Mouse (Mus musculus) hindbrain, embryonic 16.5 days (tissue): Measurements from ENCODE around the gene Rere. TPM values are rescaled to one million over a fixed set of nuclear protein-coding genes. Genes with fewer than 3 reads are reported as not detected.
"Not testable (repeated sequence)": the region's sequence is repeated elsewhere in the genome, so short reads cannot be mapped to it uniquely, and the experiment has no call there.

ENCODE experiments used
- ATAC-seq: fragments of 200-750 bp; cut with Nextera tagmentation; 2 replicates; pipeline ENCODE4 v1.8.0; 2017; ENCODE audit warnings: moderate TSS enrichment, moderate library complexity
- H3K27ac ChIP-seq: fragments of 300-500 bp; sonication (generic); 2 replicates; pipeline ENCODE4 v1.5.1; 2014; ENCODE audit warnings: low read depth, mild to moderate bottlenecking, control low read depth, low read length, moderate library complexity
- H3K27me3 ChIP-seq: fragments of 300-500 bp; sonication (generic); replicated peaks from 2 replicates; pipeline ENCODE4 v1.6.1; 2014; ENCODE audit warnings: low read length; ENCODE audit not compliant: control insufficient read depth, insufficient read depth
- H3K36me3 ChIP-seq: fragments of 300-500 bp; sonication (generic); 2 replicates; pipeline ENCODE4 v1.6.1; 2014; ENCODE audit warnings: mild to moderate bottlenecking, low read length, moderate library complexity, mixed read lengths; ENCODE audit not compliant: control insufficient read depth, insufficient read depth
- H3K4me1 ChIP-seq: fragments of 300-500 bp; sonication (generic); 2 replicates; pipeline ENCODE4 v1.6.1; 2014; ENCODE audit warnings: low read depth, low read length; ENCODE audit not compliant: control insufficient read depth, insufficient read depth
- H3K4me2 ChIP-seq: fragments of 300-500 bp; sonication (generic); 2 replicates; pipeline ENCODE4 v1.6.1; 2014; ENCODE audit warnings: mild to moderate bottlenecking, low read length, control low read depth, moderate library complexity
- H3K4me3 ChIP-seq: fragments of 300-500 bp; sonication (generic); 2 replicates; pipeline ENCODE4 v1.5.1; 2014; ENCODE audit warnings: mild to moderate bottlenecking, low read length, control low read depth, moderate library complexity
- H3K9ac ChIP-seq: fragments of 300-500 bp; sonication (generic); 2 replicates; pipeline ENCODE4 v1.6.1; 2014; ENCODE audit warnings: low read depth, mild to moderate bottlenecking, control low read depth, low read length, moderate library complexity
- H3K9me3 ChIP-seq: fragments of 300-500 bp; sonication (generic); 2 replicates; pipeline ENCODE4 v1.6.1; 2014; ENCODE audit warnings: mild to moderate bottlenecking, low read length, moderate library complexity; ENCODE audit not compliant: control insufficient read depth
- WGBS: fragments of 180-500 bp; shearing (Covaris S2); extraction: QIAGEN DNeasy Blood & Tissue Kit; methylation state at CpG from one replicate; pipeline ENCODE4 v1.1.7; 2014; 5-methylcytosine and 5-hydroxymethylcytosine counted together
- polyA plus RNA-seq: library from polyadenylated mRNA; unstranded; fragments of >200 nt; fragmentation: Nextera tagmentation; extraction: Ambion mirVana; gene quantifications from 2 replicates; pipeline ENCODE4 v1.2.1, GENCODE M21; 2015

The Rere gene
- polyA plus RNA-seq, 1 experiment from 2014 or later = 25.4 TPM

DNA sequence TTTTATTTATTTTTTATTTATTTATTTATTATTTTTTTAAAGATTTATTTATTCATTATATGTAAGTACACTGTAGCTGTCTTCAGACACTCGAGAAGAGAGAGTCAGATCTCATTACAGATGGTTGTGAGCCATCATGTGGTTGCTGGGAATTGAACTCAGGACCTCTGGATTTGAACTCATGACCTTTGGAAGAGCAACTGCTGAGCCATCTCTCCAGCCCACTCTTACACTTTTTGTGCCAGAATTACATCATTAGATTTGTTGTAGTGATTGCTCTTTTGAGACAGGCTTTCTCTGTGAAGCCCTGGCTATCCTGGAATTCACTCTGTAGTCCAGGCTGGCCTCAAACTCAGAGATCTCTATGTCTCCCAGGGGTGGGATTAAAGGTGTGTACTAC, 6.0 kb downstream of the Rere start:
- peaks cover 11% of the 10 kb centered on the region for H3K4me1 ChIP-seq
- not testable (repeated sequence) for H3K36me3 ChIP-seq, H3K4me3 ChIP-seq, H3K27me3 ChIP-seq, H3K9ac ChIP-seq, H3K9me3 ChIP-seq, H3K27ac ChIP-seq, H3K4me2 ChIP-seq, ATAC-seq
- 69% methylated on average over 1 of the region's 1 CpGs for WGBS

DNA sequence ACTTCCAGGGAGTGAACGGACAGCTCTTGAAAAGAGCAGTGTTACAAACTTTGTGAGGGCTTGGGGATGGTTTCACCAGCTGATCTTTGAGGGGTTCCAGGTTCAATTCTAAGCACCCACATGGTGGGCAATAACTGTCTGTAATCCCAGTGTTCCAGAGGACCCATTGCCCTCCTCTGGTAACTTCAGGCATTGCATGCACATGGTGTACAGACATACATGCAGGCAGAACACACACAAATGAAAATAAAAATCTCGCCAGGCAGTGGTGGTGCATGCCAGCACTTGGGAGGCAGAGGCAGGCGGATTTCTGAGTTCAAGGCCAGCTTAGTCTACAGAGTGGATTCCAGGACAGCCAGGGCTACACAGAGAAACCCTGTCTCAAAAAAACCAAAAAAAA, 10.5 kb downstream of the Rere start:
- no peak overlapping the region for H3K4me3 ChIP-seq
- H3K4me2 ChIP-seq = no peak overlapping the region
- WGBS = 98% methylated on average over 3 of the region's 3 CpGs
- 0 out of 2 replicates have a peak, but pooled peaks cover 3% of the 10 kb centered on the region for H3K36me3 ChIP-seq
- no peaks in the 10 kb centered on the region for H3K27me3 ChIP-seq
- H3K27ac ChIP-seq = no peak overlapping the region
- no peak for ATAC-seq
- peaks cover 7% of the 10 kb centered on the region; the same call in 1 of the 2 replicates for H3K4me1 ChIP-seq
- H3K9me3 ChIP-seq = no peaks in the 10 kb centered on the region
- H3K9ac ChIP-seq = no peak overlapping the region

DNA sequence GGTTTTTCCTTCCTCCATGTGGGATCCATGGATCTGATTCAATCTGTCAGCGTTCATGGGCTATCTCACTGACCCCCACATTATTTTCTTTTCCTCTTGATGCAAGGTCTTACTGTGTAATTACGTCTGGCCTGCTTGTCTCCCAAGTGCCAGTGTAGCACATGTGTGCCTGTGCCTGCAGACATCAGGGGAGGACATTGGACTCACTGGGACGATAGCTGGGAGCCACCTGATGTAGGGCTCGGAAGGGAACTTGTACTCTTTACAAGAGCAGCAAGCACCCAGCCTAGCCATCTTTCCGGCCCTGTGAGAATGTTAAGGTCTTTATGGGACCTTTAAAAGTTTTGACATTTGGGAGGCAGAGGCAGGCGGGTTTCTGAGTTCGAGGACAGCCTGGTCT, 13.4 kb downstream of the Rere start:
- no peaks in the 10 kb centered on the region for H3K9me3 ChIP-seq
- H3K27me3 ChIP-seq = no peaks in the 10 kb centered on the region
- H3K9ac ChIP-seq = no peak overlapping the region
- H3K4me1 ChIP-seq = no peaks in the 10 kb centered on the region; the same call in 1 of the 2 replicates
- H3K27ac ChIP-seq = no peak overlapping the region
- ATAC-seq = no peak
- H3K4me3 ChIP-seq = no peak overlapping the region
- 96% methylated on average over 7 of the region's 7 CpGs for WGBS
- H3K4me2 ChIP-seq = no peak overlapping the region
- H3K36me3 ChIP-seq = 0 out of 2 replicates have a peak, but pooled peaks cover 3% of the 10 kb centered on the region

DNA sequence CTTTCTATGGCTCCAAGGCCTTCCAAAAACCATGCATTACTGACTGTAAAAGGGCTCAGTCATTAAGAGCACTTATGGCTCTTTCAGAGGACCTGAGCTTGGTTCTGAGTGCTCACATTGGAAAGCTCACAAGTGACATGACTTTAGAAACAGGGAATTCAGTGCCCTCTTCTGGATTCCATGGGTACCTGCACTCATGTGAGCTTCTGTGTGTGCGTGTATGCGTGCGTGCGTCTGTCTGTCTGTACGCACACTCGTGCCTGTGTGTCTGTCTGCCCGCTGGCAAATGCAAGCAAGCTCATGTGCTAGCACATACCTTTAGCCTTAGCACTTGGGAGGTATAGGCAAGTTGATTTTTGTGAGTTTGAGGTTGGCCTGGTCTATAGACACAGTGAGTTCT, 14.5 kb downstream of the Rere start:
- Histone ChIP-seq H3K4me1 (no peaks in the 10 kb centered on the region; the same call in 1 of the 2 replicates), H3K4me3 (no peak overlapping the region), H3K4me2 (no peak overlapping the region), H3K36me3 (0 out of 2 replicates have a peak, but pooled peaks cover 3% of the 10 kb centered on the region), H3K9me3 (no peaks in the 10 kb centered on the region), H3K9ac (no peak overlapping the region), H3K27ac (no peak overlapping the region), H3K27me3 (no peaks in the 10 kb centered on the region)
- ATAC-seq = no peak
- WGBS = 98% methylated on average over 7 of the region's 7 CpGs

DNA sequence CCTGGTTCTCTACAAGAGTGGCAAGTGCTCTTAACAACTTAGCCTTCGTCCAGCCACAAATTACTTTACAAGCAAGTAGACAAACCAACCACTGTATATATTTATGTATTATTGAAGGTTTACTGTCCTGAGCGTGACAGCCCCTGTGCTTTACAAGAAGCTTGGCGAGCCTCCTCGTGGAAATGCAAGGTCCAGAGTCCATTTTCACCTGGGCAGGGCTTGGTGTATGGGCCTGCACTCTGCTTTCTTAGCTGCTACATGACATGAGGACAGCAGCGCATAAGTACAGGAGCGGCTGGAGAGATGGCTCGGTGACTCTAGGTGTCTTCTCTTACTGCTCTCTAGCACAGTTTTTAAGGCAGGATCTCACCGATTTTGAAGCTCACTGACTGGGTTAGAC, 21.3 kb downstream of the Rere start:
- Histone ChIP-seq H3K27me3 (no peaks in the 10 kb centered on the region), H3K4me1 (peaks cover 6% of the 10 kb centered on the region), H3K9ac (no peak overlapping the region), H3K4me2 (no peak overlapping the region), H3K4me3 (no peak overlapping the region), H3K9me3 (no peaks in the 10 kb centered on the region), H3K27ac (no peak overlapping the region), H3K36me3 (no peaks in the 10 kb centered on the region)
- ATAC-seq = no peak
- 97% methylated on average over 8 of the region's 8 CpGs for WGBS

DNA sequence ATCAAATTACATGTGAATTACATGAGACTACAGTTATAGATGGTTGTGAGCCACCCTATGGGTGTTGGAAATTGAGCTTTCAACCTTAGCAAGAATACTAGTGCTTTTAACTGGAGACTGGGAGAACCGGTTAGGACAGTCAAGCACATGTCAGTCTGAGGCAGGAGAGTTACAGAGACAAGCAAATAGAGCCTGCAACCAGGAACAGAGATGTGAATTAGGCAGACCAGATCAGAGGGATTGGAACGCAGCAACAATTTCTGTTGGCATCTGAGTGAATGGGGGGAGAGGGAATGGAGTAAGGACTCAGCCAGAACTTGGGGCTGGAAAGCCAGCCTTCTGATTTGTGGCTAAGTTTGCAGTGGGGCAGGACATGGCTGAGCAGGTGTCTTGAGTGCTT, 25.3 kb downstream of the Rere start:
- 73% methylated on average over 2 of the region's 2 CpGs for WGBS
- ATAC-seq = no peak
- no peaks in the 10 kb centered on the region for H3K27me3 ChIP-seq

DNA sequence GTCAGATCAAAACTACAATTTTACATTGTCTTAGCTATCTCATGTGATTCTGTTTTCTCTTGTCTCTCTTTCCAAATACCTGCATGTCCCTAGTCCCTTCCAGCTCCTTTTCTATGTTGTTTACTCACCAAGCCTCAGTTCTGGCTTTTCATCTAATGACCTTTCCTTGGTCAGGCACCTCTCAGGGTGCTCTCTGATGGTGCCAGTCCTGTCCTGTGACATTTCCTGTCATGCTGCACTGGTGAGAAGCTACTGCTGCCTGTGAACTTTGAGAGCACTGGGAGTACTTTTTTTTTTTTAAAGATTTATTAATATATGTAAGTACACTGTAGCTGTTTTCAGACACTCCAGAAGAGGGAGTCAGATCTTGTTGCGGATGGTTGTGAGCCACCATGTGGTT, 25.8 kb downstream of the Rere start:
- peaks cover 13% of the 10 kb centered on the region for H3K4me1 ChIP-seq
- H3K4me3 ChIP-seq = no peak overlapping the region
- no peaks in the 10 kb centered on the region for H3K9me3 ChIP-seq
- ATAC-seq = no peak
- H3K36me3 ChIP-seq = no peaks in the 10 kb centered on the region
- no peak overlapping the region for H3K27ac ChIP-seq
- WGBS = 83% methylated on average over 1 of the region's 1 CpGs
- H3K4me2 ChIP-seq = no peak overlapping the region
- H3K9ac ChIP-seq = no peak overlapping the region
- H3K27me3 ChIP-seq = no peaks in the 10 kb centered on the region

More for the DNA sequence above, 25.3 kb downstream of the Rere start:
- H3K27ac ChIP-seq = no peak overlapping the region
- H3K4me1 ChIP-seq = peaks cover 13% of the 10 kb centered on the region
- H3K9ac ChIP-seq = no peak overlapping the region
- H3K36me3 ChIP-seq = no peaks in the 10 kb centered on the region
- no peak overlapping the region for H3K4me3 ChIP-seq
- H3K9me3 ChIP-seq = no peaks in the 10 kb centered on the region
- H3K4me2 ChIP-seq = no peak overlapping the region

DNA sequence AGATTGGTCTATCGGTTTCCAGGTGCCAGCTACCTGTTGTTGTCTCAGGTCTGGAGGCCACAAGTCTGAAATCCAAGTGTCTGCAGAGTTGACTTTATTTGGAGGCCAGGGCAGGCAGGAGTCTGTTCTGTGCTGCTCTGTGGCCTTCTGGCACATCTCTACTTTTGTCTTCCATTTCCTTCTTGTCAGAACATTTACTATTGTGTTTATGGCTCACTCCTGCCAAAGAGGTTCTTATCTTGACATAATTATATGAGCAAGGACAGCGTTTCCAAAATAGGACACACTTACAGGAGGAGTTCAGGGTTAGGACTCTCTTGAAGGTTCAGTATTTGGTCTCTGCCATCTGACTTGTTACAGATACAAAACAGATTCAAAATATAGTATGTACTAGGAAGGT, 30.0 kb downstream of the Rere start:
- no peak for ATAC-seq
- peaks cover 17% of the 10 kb centered on the region for H3K4me1 ChIP-seq
- no peak overlapping the region for H3K9ac ChIP-seq
- H3K9me3 ChIP-seq = no peaks in the 10 kb centered on the region
- H3K36me3 ChIP-seq = no peaks in the 10 kb centered on the region
- H3K4me3 ChIP-seq = no peak overlapping the region
- H3K27ac ChIP-seq = no peak overlapping the region
- H3K4me2 ChIP-seq = no peak overlapping the region
- no peaks in the 10 kb centered on the region for H3K27me3 ChIP-seq
- WGBS = 86% methylated on average over 2 of the region's 2 CpGs

DNA sequence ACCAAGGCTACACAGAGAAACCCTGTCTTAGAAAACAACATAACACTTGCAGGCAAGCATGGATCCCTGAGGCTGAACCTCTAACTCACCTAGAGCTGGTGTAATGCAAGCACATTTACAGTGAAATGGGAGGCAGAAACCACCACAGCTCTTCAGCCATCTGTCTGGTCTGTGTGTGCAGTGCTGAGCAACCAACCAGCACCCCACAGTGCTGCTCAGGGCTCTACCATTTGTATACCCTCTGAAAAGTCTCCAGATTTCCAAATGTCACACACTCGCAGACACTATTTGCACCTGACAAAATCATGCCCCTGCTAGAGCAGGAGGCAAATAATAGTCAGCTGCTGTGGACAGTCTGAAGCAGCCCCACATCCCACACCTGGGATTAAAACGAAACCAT, 31.2 kb downstream of the Rere start:
- Histone ChIP-seq H3K27ac (0 out of 2 replicates have a peak overlapping the region, but pooled peaks have one; percentile 29), H3K36me3 (no peaks in the 10 kb centered on the region)
- 0 out of 2 replicates have a peak, but pooled peaks have one; percentile 29 for ATAC-seq

DNA sequence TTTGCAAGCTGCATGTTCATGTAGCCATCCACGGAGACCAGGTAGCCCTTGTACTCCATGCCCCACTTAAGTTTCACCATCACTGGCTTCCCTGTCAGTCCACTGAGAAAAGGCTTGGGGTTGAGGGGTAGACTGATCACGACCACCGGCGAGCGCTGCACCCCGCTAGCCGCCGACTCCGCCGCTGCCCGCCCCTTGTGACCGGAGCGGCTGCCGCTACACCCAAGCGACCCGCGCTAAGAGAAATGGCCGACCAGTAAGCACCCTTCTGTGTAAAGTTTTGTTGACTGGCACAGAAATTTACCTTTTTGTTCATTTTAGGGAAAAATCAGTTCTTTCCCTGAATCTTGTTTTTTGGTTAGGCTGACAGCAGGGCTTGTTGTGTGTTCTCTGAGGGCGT, 33.9 kb downstream of the Rere start:
- Histone ChIP-seq H3K4me3 (no peak overlapping the region), H3K9ac (no peak overlapping the region), H3K27me3 (no peaks in the 10 kb centered on the region), H3K4me2 (no peak overlapping the region), H3K36me3 (no peaks in the 10 kb centered on the region), H3K9me3 (no peaks in the 10 kb centered on the region), H3K27ac (no peak overlapping the region), H3K4me1 (peaks cover 4% of the 10 kb centered on the region; the same call in 1 of the 2 replicates)
- WGBS = 95% methylated on average over 19 of the region's 19 CpGs
- no peak for ATAC-seq

More for the DNA sequence above, 31.2 kb downstream of the Rere start:
- 88% methylated on average over 2 of the region's 2 CpGs for WGBS
- Histone ChIP-seq H3K27me3 (no peaks in the 10 kb centered on the region), H3K4me1 (peaks cover 11% of the 10 kb centered on the region), H3K4me2 (no peak overlapping the region), H3K9me3 (no peaks in the 10 kb centered on the region), H3K4me3 (no peak overlapping the region), H3K9ac (no peak overlapping the region)
